Mouse (Mus musculus) olfactory bulb, adult 2 months (tissue): ENCODE results near the gene Chrm1.

ENCODE experiments used
- CTCF ChIP-seq: fragments of 200-500 bp; IDR thresholded peaks from 2 replicates; pipeline ENCODE4 v1.5.1; 2012; ENCODE audit warnings: low read depth, mild to moderate bottlenecking, low read length, moderate library complexity; ENCODE audit not compliant: insufficient read depth
- POLR2A ChIP-seq: fragments of 200-500 bp; IDR thresholded peaks from 2 replicates; pipeline ENCODE4 v1.6.1; 2012; ENCODE audit warnings: mild to moderate bottlenecking, low read depth, low read length, moderate library complexity; ENCODE audit not compliant: insufficient read depth

- TF ChIP-seq CTCF (no peak), POLR2A (no peak)
Measured at GRCm38 (mm10) chr19:8708954-8709353, 45.4 kb downstream of the Chrm1 start.
